Mouse (Mus musculus) limb, embryonic 11.5 days (tissue): ENCODE data around the gene Akr1a1. TPM values are rescaled to one million over a fixed set of nuclear protein-coding genes. Genes with fewer than 3 reads are reported as not detected.

Experiments
- ATAC-seq: fragments of 200-750 bp; cut with Nextera tagmentation; 2 replicates; pipeline ENCODE4 v1.8.0; 2017; ENCODE audit warnings: low read depth; ENCODE audit not compliant: insufficient number of reproducible peaks, low FRiP score, low TSS enrichment
- DNase-seq: peaks from one replicate; pipeline ENCODE4 v3.0.0-alpha.2; 2015; ENCODE audit warnings: low spot score
- H3K27ac ChIP-seq: fragments of 300-500 bp; sonication (generic); replicated peaks from 2 replicates; pipeline ENCODE4 v1.5.1; 2014; ENCODE audit warnings: low read depth, mild to moderate bottlenecking, low read length
- H3K27me3 ChIP-seq: fragments of 300-500 bp; sonication (generic); 2 replicates; pipeline ENCODE4 v1.6.1; 2014; ENCODE audit warnings: mild to moderate bottlenecking, low read length, mixed read lengths; ENCODE audit not compliant: control insufficient read depth, insufficient read depth
- H3K36me3 ChIP-seq: fragments of 300-500 bp; sonication (generic); 2 replicates; pipeline ENCODE4 v1.6.1; 2014; ENCODE audit warnings: mild to moderate bottlenecking, low read length, moderate library complexity, mixed read lengths; ENCODE audit not compliant: control insufficient read depth, insufficient read depth
- H3K4me1 ChIP-seq: fragments of 300-500 bp; sonication (generic); 2 replicates; pipeline ENCODE4 v1.6.1; 2014; ENCODE audit warnings: low read length, mixed read lengths; ENCODE audit not compliant: control insufficient read depth, insufficient read depth
- H3K4me2 ChIP-seq: fragments of 300-500 bp; sonication (generic); 2 replicates; pipeline ENCODE4 v1.6.1; 2014; ENCODE audit warnings: low read depth, mild to moderate bottlenecking, moderate library complexity; ENCODE audit not compliant: severe bottlenecking
- H3K4me3 ChIP-seq: fragments of 300-500 bp; sonication (generic); 2 replicates; pipeline ENCODE4 v1.5.1; 2014; ENCODE audit warnings: low read depth, low read length
- H3K9ac ChIP-seq: fragments of 300-500 bp; sonication (generic); 2 replicates; pipeline ENCODE4 v1.6.1; 2014; ENCODE audit warnings: mild to moderate bottlenecking, low read length
- H3K9me3 ChIP-seq: fragments of 300-500 bp; sonication (generic); 2 replicates; pipeline ENCODE4 v1.6.1; 2016; ENCODE audit warnings: low read length; ENCODE audit not compliant: control insufficient read depth
- WGBS: fragments of 180-500 bp; shearing (Covaris S2); extraction: QIAGEN DNeasy Blood & Tissue Kit; methylation state at CpG from one replicate; pipeline ENCODE4 v1.1.7; 2014; 5-methylcytosine and 5-hydroxymethylcytosine counted together
- polyA plus RNA-seq: library from polyadenylated mRNA; unstranded; fragments of >200 nt; fragmentation: Nextera tagmentation; extraction: Ambion mirVana; gene quantifications from 2 replicates; pipeline ENCODE4 v1.2.1, GENCODE M21; 2014

Akr1a1 gene
- polyA plus RNA-seq, 1 experiment from 2014 or later = 736 TPM

DNA sequence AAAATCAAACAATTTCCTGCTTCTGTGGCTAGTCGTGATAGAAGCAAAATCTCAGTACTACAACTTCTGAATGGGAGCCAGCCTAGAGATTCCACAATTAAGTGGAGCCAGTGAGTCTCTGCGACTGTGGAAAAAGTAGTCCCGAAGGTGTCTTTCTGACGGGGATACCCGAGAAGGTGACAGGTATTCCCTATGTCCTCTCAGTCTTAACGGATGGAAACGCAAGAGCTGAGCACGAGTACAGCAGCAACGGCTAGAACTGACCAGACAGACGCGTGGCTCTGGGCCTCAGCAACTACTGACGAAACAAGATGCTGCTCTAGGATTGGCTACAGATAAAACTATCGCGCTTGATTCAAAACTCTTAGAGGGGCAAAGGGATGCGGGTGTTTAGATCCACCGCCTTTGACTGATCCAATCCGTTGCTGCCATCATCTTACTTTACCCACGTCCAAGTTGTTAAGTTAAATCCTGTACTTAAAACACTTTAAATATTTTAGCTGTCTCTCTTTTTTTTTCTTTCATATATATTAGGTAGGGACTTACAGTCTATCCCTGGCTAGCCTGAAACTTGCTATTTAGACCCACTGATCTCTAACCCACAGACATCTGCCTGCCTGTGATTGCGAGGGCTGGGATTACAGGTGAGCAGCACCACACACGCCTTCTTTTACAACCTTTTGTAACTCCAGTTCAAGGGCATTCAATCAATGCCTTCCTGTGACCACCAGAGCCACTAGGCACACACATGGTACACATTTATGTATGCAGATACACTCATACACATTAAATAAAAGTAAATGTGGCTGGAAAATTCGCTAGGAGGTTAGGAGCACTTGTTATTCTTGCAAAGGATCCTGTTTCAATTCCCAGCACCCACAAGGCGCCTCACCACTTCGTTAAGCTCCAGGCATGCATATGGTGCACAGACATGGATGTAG is 23.5 kb downstream of the Akr1a1 start, which contains the start of gene Nasp:
TSS of gene Nasp (minus strand) at position 220 of the 941 bp plus-strand sequence.
- no peaks in the 10 kb centered on the region for H3K4me1 ChIP-seq
- H3K9ac ChIP-seq = peak within 1 kb of the TSS; percentile 97
- H3K27ac ChIP-seq = peak within 1 kb of the TSS; percentile 93
- DNase-seq (peak; percentile 86), ATAC-seq (peak; percentile 77)
- H3K4me2 ChIP-seq = peak within 1 kb of the TSS; percentile 46
- 6% methylated on average over 23 of the region's 23 CpGs for WGBS
- H3K4me3 ChIP-seq = peak within 1 kb of the TSS; percentile 98
- H3K27me3 ChIP-seq = no peaks in the 10 kb centered on the region
- peaks cover 3% of the 10 kb centered on the region; the same call in 1 of the 2 replicates for H3K36me3 ChIP-seq
- no peaks in the 10 kb centered on the region for H3K9me3 ChIP-seq

DNA sequence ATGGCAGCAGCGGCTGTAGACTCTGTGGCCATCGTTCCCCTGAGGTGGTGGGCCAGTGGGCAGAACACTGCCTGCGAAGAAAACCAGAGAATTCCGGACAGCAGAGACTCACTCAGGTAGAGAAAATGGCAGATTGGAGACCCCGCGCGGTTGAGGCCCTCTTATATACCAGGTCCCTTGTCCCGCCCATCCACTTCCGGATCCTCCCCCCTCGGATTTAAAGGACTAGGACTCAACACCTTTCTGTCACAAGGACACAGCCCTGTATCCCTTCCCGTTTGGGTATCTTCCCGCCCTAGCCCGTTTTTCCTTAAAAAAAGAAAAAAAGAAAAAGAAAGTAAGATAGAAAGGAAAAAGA is 24.1 kb downstream of the Akr1a1 start:
- no peaks in the 10 kb centered on the region for H3K4me1 ChIP-seq
- H3K27ac ChIP-seq = peak overlapping the region; percentile 93
- peak overlapping the region; percentile 46 for H3K4me2 ChIP-seq
- 0% methylated on average over 13 of the region's 13 CpGs for WGBS
- no peaks in the 10 kb centered on the region for H3K9me3 ChIP-seq
- peak overlapping the region; percentile 98 for H3K4me3 ChIP-seq
- no peaks in the 10 kb centered on the region for H3K27me3 ChIP-seq
- ATAC-seq (peak; percentile 89), DNase-seq (peak; percentile 96)
- H3K9ac ChIP-seq = peak overlapping the region; percentile 97
- H3K36me3 ChIP-seq = peaks cover 3% of the 10 kb centered on the region; the same call in 1 of the 2 replicates

- no peaks in the 10 kb centered on the region for H3K4me1 ChIP-seq
Measured at GRCm38 (mm10) chr4:116626658-116627358, 24.7 kb downstream of the Akr1a1 start.

DNA sequence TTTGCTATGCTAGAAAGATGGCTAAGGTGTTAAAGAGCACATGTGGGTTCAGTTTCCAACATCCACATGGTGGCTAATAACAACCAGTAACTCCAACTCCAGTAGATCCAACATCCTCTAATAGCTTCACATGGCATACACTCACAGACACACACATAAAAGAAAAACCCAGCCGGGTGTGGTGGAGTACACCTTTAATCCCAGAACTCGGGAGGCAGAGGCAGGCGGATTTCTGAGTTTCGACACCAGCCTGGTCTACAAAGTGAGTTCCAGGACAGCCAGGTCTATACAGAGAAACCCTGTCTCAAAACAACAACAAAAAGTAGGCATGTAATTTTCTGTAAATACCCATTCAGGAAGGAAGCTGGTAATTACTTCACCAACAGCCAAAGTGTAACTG is 26.6 kb downstream of the Akr1a1 start:
- no peaks in the 10 kb centered on the region for H3K27me3 ChIP-seq
- H3K4me2 ChIP-seq = no peak overlapping the region
- ATAC-seq (no peak), DNase-seq (no peak)
- WGBS = 93% methylated on average over 4 of the region's 4 CpGs
- H3K27ac ChIP-seq = no peak overlapping the region
- H3K9me3 ChIP-seq = no peaks in the 10 kb centered on the region
- peaks cover 6% of the 10 kb centered on the region; the same call in 1 of the 2 replicates for H3K36me3 ChIP-seq
- no peak overlapping the region for H3K9ac ChIP-seq
- H3K4me3 ChIP-seq = peak overlapping the region; percentile 98; the same call in 1 of the 2 replicates
- H3K4me1 ChIP-seq = no peaks in the 10 kb centered on the region

More at GRCm38 (mm10) chr4:116626658-116627358, 24.7 kb downstream of the Akr1a1 start:
- DNase-seq = peak; percentile 96
- H3K27me3 ChIP-seq = no peaks in the 10 kb centered on the region
- ATAC-seq = peak; percentile 80
- H3K4me2 ChIP-seq = peak overlapping the region; percentile 46; the same call in 1 of the 2 replicates
- H3K9me3 ChIP-seq = no peaks in the 10 kb centered on the region
- peak overlapping the region; percentile 97 for H3K9ac ChIP-seq
- under 1% methylated on average over 52 of the region's 53 CpGs for WGBS
- H3K4me3 ChIP-seq = peak overlapping the region; percentile 98
- peaks cover 3% of the 10 kb centered on the region; the same call in 1 of the 2 replicates for H3K36me3 ChIP-seq
- peak overlapping the region; percentile 93 for H3K27ac ChIP-seq

DNA sequence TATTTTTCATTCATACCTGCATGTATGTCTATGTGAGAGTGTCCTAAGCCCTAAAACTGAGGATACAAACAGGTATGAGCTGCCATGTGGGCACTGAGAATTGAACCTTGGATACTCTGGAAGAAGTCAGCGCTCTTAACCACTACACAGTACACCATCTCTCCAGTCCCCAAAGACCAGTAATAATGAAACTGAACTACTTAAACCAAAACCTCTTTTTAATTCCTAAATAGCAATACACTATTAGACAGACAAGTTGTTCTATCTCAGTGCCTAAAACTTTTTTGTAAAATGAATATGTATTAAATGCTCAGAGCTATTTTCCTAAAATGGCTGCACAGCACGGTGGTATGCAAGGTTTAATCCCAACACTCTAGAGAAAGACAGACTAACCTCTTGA is 36.2 kb downstream of the Akr1a1 start:
- no peak overlapping the region for H3K4me3 ChIP-seq
- no peak overlapping the region for H3K9ac ChIP-seq
- H3K4me2 ChIP-seq = no peak overlapping the region
- H3K9me3 ChIP-seq = no peaks in the 10 kb centered on the region
- ATAC-seq (no peak), DNase-seq (no peak)
- 96% methylated on average over 2 of the region's 2 CpGs for WGBS
- H3K27ac ChIP-seq = no peak overlapping the region
- no peaks in the 10 kb centered on the region for H3K4me1 ChIP-seq
- peaks cover 23% of the 10 kb centered on the region for H3K36me3 ChIP-seq
- no peaks in the 10 kb centered on the region for H3K27me3 ChIP-seq

GRCm38 (mm10) chr4:116612621-116613020 is 38.9 kb downstream of the Akr1a1 start:
- H3K4me2 ChIP-seq = no peak overlapping the region
- no peaks in the 10 kb centered on the region for H3K4me1 ChIP-seq
- H3K27me3 ChIP-seq = no peaks in the 10 kb centered on the region
- H3K36me3 ChIP-seq = peaks cover 18% of the 10 kb centered on the region
- DNase-seq (no peak), ATAC-seq (no peak)
- 98% methylated on average over 2 of the region's 2 CpGs for WGBS
- H3K9me3 ChIP-seq = no peaks in the 10 kb centered on the region
- H3K27ac ChIP-seq = no peak overlapping the region
- H3K4me3 ChIP-seq = no peak overlapping the region
- H3K9ac ChIP-seq = no peak overlapping the region

DNA sequence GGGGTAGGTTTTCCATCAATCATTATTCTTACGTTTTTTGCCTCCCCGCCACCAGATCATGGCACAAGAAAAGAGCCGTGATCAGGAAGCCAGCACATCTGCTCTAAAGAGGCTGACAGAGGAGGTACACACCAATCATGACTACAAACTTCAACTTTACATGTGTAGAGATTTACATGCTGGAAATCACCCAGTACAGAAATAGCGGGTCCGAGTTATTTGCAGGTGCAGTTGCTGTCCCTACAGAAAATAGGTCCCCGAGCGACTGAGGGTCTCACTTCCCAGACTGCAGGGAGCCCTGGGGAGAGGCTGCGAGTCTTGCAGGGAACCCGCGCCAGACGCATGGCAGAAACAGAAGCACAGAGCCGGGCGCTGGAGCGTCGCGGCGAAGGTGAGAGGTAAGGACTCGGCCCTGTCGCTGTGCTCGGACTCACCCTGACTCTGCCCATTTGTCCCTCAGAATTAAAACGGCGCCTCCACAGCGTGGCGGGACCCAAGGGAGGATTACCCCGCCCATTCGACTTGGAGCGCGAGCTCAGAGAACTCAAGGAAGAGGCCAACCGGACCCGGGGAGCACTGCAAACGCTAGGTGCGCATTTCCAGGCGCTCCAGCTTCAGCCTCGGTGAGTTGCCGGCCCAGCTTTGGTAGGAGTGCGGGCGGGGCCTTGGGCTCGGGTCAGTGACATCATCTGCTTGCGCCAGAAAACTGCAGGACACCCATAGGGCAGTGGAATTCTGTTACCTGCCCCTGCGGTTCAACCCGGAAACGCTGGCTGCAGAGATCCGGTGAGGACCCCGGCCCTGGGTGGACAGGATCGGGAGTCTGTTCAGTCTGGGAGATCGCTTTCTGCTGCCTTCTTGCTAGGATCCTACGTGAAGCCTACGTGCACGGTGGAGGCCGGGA is 54.2 kb downstream of the Akr1a1 start:
- ATAC-seq (peak; percentile 89), DNase-seq (peak; percentile 93)
- under 1% methylated on average over 50 of the region's 50 CpGs for WGBS
- Histone ChIP-seq H3K9ac (peak overlapping the region; percentile 69), H3K27ac (peak overlapping the region; percentile 52; the same call in 1 of the 2 replicates), H3K4me3 (peak overlapping the region; percentile 57), H3K27me3 (no peaks in the 10 kb centered on the region), H3K4me1 (peaks cover 4% of the 10 kb centered on the region; the same call in 1 of the 2 replicates), H3K36me3 (peaks cover 21% of the 10 kb centered on the region), H3K9me3 (no peaks in the 10 kb centered on the region), H3K4me2 (peak overlapping the region; percentile 94)
